ENCODE assay signal across 8 mouse cellular contexts in the genomic region with DNA sequence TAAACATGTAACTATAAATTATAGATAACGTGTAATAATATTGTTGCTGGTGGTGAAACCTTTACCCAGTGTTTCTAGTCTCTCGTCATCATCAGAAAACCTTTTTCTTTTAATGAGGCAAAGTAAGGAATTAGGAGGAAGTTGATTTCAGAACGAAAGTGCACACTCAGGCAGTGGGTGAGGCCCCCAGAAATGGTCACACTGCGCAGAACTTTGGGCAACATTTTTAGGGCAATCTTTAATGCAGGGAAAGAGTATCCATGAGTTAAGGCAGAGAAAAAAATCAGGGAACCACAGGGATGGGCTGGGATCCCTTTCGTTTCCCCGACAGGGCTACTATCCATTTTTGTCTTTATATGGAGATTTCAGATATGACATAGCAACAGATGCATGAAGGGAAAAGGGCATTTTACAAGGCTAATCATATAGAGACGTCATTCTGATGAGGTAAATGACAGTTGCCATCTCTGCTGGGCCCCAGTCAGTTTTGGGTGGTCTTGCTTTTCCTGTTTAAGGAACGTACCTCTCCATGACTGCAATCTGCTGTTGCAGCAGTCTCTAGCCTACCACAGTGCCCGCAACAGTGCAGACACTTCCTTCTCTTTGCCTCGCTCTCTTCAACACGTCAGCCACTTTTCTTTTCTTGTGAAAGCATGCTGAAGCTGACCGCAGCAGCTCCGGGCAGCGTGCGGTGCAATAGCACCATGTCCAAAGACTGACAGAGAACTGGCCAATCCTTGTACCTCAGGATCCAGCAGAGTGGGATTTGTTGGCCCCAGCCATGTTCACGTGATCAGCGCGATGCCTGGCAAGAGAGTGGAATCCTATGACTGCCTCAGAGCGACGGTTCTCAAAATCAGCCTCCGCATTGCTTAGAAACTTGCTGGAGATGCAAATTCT. TPM values are rescaled to one million over a fixed set of nuclear protein-coding genes. Genes with fewer than 3 reads are reported as not detected.
DNase-seq lines count a peak whose midpoint lies in the region; ATAC-seq and TF ChIP-seq lines count a peak whose summit lies in the region.

No protein-coding gene starts in this region.

- H3K4me3 ChIP-seq in bone marrow macrophage, adult 2 months (ENCODE audit: insufficient read depth, low read length): peak overlapping the region; percentile 47
- no peak overlapping the region; the same call in 1 of the 2 replicates for H3K4me3 ChIP-seq in intestine, embryonic 15.5 days (replicated peaks)
- H3K4me3 ChIP-seq in limb, embryonic 14.5 days (replicated peaks; ENCODE audit: low read length): peak overlapping the region; percentile 16; the same call in 1 of the 2 replicates
- H3K4me3 ChIP-seq in midbrain, embryonic 15.5 days: no peak overlapping the region

- no peaks in the 10 kb centered on the region for H3K36me3 ChIP-seq in intestine, embryonic 15.5 days
- no peaks in the 10 kb centered on the region for H3K36me3 ChIP-seq in limb, embryonic 14.5 days (ENCODE audit: control insufficient read depth, insufficient read depth, low read length)
- H3K36me3 ChIP-seq in midbrain, embryonic 15.5 days (replicated peaks): no peaks in the 10 kb centered on the region

- ATAC-seq in intestine, embryonic 15.5 days: peak; percentile 55; the same call in 1 of the 2 replicates
- no peak for ATAC-seq in limb, embryonic 14.5 days (ENCODE audit: low FRiP score, low read depth)
- no peak for ATAC-seq in midbrain, embryonic 15.5 days (replicated peaks)

- peak; percentile 34 for DNase-seq in kidney, adult 18-20 months
- DNase-seq in kidney, adult 8-10 months: no peak
- DNase-seq in gastrocnemius, postnatal 25 days: peak; percentile 46
- peak; percentile 36 for DNase-seq in limb, embryonic 14.5 days (ENCODE audit: low spot score)
- DNase-seq in telencephalon, adult 2 months (ENCODE audit: low read depth, low spot score): peak; percentile 82

- no peak for TF ChIP-seq CTCF in bone marrow macrophage, adult 2 months (IDR thresholded peaks at IDR 0.05; ENCODE audit: low read depth, low read length)

- peaks cover 22% of the 10 kb centered on the region for H3K4me1 ChIP-seq in bone marrow macrophage, adult 2 months (ENCODE audit: control insufficient read depth, insufficient read depth, low read length)
- H3K4me1 ChIP-seq in intestine, embryonic 15.5 days (replicated peaks): no peaks in the 10 kb centered on the region
- H3K4me1 ChIP-seq in limb, embryonic 14.5 days (ENCODE audit: control insufficient read depth, insufficient read depth, low read length): no peaks in the 10 kb centered on the region
- H3K4me1 ChIP-seq in midbrain, embryonic 15.5 days: no peaks in the 10 kb centered on the region

- WGBS in intestine, embryonic 15.5 days: 57% methylated on average over 21 of the region's 21 CpGs
- whole genome bisulfite sequencing in limb, embryonic 14.5 days: 61% methylated on average over 21 of the region's 21 CpGs
- WGBS in midbrain, embryonic 15.5 days: 61% methylated on average over 21 of the region's 21 CpGs

- peak overlapping the region; percentile 27 for H3K4me2 ChIP-seq in intestine, embryonic 15.5 days (replicated peaks)
- peak overlapping the region; percentile 18; the same call in 1 of the 2 replicates for H3K4me2 ChIP-seq in limb, embryonic 14.5 days (replicated peaks; ENCODE audit: low read depth, low read length, severe bottlenecking)
- peak overlapping the region; percentile 6 for H3K4me2 ChIP-seq in midbrain, embryonic 15.5 days

- H3K9ac ChIP-seq in intestine, embryonic 15.5 days: no peak overlapping the region
- H3K9ac ChIP-seq in limb, embryonic 14.5 days (ENCODE audit: low read depth, low read length, severe bottlenecking): 0 out of 2 replicates have a peak overlapping the region, but pooled peaks have one; percentile 1
- no peak overlapping the region for H3K9ac ChIP-seq in midbrain, embryonic 15.5 days

- peak overlapping the region; percentile 99 for H3K27ac ChIP-seq in bone marrow macrophage, adult 2 months (ENCODE audit: insufficient read depth, low read depth, low read length)
- H3K27ac ChIP-seq in intestine, embryonic 15.5 days: no peak overlapping the region
- no peak overlapping the region for H3K27ac ChIP-seq in limb, embryonic 14.5 days (replicated peaks; ENCODE audit: low read depth, low read length)
- no peak overlapping the region for H3K27ac ChIP-seq in midbrain, embryonic 15.5 days

- no peaks in the 10 kb centered on the region for H3K27me3 ChIP-seq in intestine, embryonic 15.5 days (replicated peaks)
- H3K27me3 ChIP-seq in limb, embryonic 14.5 days (ENCODE audit: control insufficient read depth, insufficient read depth, low read length): no peaks in the 10 kb centered on the region
- no peaks in the 10 kb centered on the region for H3K27me3 ChIP-seq in midbrain, embryonic 15.5 days (replicated peaks)

- TF ChIP-seq POLR2A in bone marrow macrophage, adult 2 months (IDR thresholded peaks at IDR 0.05; ENCODE audit: borderline replicate concordance, low read depth, low read length): no peak
- no peak for TF ChIP-seq POLR2A in limb, embryonic 14.5 days (IDR thresholded peaks at IDR 0.05; ENCODE audit: borderline replicate concordance, extremely low read depth, insufficient read depth, insufficient read length)

- no peaks in the 10 kb centered on the region for H3K9me3 ChIP-seq in intestine, embryonic 15.5 days
- no peaks in the 10 kb centered on the region for H3K9me3 ChIP-seq in limb, embryonic 14.5 days (ENCODE audit: control insufficient read depth, low read length)
- H3K9me3 ChIP-seq in midbrain, embryonic 15.5 days: no peaks in the 10 kb centered on the region

RNA-seq across cellular contexts. Expression of gene Fcgr4, which starts 20.7 kb away (rescaled TPM):
- polyA plus RNA-seq in bone marrow macrophage, adult 2 months (2012; ENCODE audit: insufficient read depth, insufficient read length, missing spikeins): 84.3 and 86.6 TPM in 2 replicates
- not detected for total RNA-seq in gastrocnemius, postnatal 25 days (2021)
- 1.7 and 1.8 TPM in 2 replicates for polyA plus RNA-seq in intestine, embryonic 15.5 days (2015; fragmentation: Nextera tagmentation; extraction: Ambion mirVana)
- 0.75 and 1.2 TPM in 2 replicates for polyA plus RNA-seq in limb, embryonic 14.5 days (2012; rRNA removed)
- 0.59 and 0.79 TPM in 2 replicates for polyA plus RNA-seq in limb, embryonic 14.5 days (2014; fragmentation: Nextera tagmentation; extraction: Ambion mirVana)
- 0.53 and 0.54 TPM in 2 replicates for polyA plus RNA-seq in midbrain, embryonic 15.5 days (2015; fragmentation: Nextera tagmentation; extraction: Ambion mirVana)

RNA-seq across cellular contexts. Expression of gene Fcgr2b, which starts 21.7 kb away (rescaled TPM):
- polyA plus RNA-seq in bone marrow macrophage, adult 2 months (2012; ENCODE audit: insufficient read depth, insufficient read length, missing spikeins): 270 and 276 TPM in 2 replicates
- total RNA-seq in gastrocnemius, postnatal 25 days (2021): 1 to 10 TPM; 1.9 to 2.8 TPM
- polyA plus RNA-seq in intestine, embryonic 15.5 days (2015; fragmentation: Nextera tagmentation; extraction: Ambion mirVana): 1.7 and 2.1 TPM in 2 replicates
- polyA plus RNA-seq in limb, embryonic 14.5 days (2012; rRNA removed): 2.1 and 2.6 TPM in 2 replicates
- polyA plus RNA-seq in limb, embryonic 14.5 days (2014; fragmentation: Nextera tagmentation; extraction: Ambion mirVana): 2.1 and 3.2 TPM in 2 replicates
- polyA plus RNA-seq in midbrain, embryonic 15.5 days (2015; fragmentation: Nextera tagmentation; extraction: Ambion mirVana): 1.8 and 1.9 TPM in 2 replicates

Comparison
In these comparisons a context has a peak if more than half of its experiments do, and no peak if none do; other contexts are left out.
1. DNase-seq: peak in kidney, adult 18-20 months (single experiment), gastrocnemius, postnatal 25 days (single experiment), limb, embryonic 14.5 days (single experiment) and telencephalon, adult 2 months (single experiment); none in kidney, adult 8-10 months (0 of 2).
2. H3K4me3 ChIP-seq: peak in bone marrow macrophage, adult 2 months (single experiment) and limb, embryonic 14.5 days (single experiment); none in intestine, embryonic 15.5 days (single experiment) and midbrain, embryonic 15.5 days (single experiment).
3. RNA of gene Fcgr4, which starts 20.7 kb away (polyA plus RNA-seq): 84.3 to 86.6 TPM in bone marrow macrophage, adult 2 months; 1.7 to 1.8 TPM in intestine, embryonic 15.5 days, 0.59 to 1.2 TPM in limb, embryonic 14.5 days and 0.53 to 0.54 TPM in midbrain, embryonic 15.5 days; every median in the first group is over 10 times any median in the second.
4. RNA of gene Fcgr2b, which starts 21.7 kb away (polyA plus RNA-seq): 270 to 276 TPM in bone marrow macrophage, adult 2 months; 2.1 to 3.2 TPM in limb, embryonic 14.5 days, 1.8 to 1.9 TPM in midbrain, embryonic 15.5 days and 1.7 to 2.1 TPM in intestine, embryonic 15.5 days; every median in the first group is over 10 times any median in the second.
5. Peak in every context shown above with its lines, with median percentiles within 50 percentile points of each other: H3K4me2 ChIP-seq.